ENCODE assay signal across 10 mouse cellular contexts in the genomic region with DNA sequence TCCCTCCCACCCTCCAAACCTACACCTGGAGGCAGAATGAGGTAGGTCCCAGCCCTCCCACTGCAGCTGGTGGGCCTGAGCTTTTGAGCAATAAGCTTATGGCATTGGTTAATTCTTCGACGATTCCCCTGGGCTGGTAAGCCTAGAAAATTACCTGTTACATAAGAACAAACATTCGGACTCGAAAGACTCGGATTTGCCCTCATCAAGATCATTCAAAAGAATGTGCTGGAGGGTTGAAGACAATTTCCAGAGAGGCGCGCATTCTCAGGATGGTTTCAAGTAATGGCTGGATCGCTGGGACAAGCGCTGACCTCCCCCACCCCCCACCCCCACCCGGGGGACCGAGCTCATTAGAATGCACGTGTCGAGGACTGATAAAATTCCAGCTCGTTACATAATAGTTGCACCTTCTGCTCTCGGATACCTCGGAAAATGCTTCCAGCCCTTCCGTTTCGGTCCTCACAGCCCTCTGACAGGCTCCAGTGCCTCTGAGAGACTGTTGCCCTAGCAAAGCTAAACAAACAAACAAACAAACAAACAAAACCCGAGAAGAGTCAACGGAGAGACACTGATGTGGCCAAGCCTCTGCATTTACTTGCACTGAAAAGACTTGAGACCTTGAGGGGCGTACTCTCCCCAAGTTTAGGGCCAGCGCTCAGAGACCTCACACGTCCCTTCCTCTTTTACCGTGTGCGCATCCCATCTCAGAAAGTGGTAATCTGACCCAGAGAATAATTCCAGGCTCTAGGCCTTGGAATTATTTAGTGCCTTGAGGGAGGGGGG.
DNase-seq lines count a peak whose midpoint lies in the region; ATAC-seq lines count a peak whose summit lies in the region.
"Had no signal": no experiment of that assay in that cellular context is flagged by ENCODE, and none has a peak within 500 bp of the region (broad histone marks: within the 10 kb centered on the region; RNA-seq: fewer than 3 reads in every experiment).

No protein-coding gene starts in this region.

- H3K4me3 ChIP-seq in lung, embryonic 16.5 days (ENCODE audit: low read length), result peak overlapping the region; percentile 23; the same call in 1 of the 2 replicates
- H3K4me3 ChIP-seq in liver, embryonic 15.5 days (replicated peaks), result no peak overlapping the region

- no peaks in the 10 kb centered on the region for H3K27me3 ChIP-seq in lung, embryonic 16.5 days (ENCODE audit: control insufficient read depth, insufficient read depth, low read depth, low read length)
- H3K27me3 ChIP-seq in liver, embryonic 15.5 days, result peaks cover 9% of the 10 kb centered on the region

- no peaks in the 10 kb centered on the region for H3K9me3 ChIP-seq in lung, embryonic 16.5 days (ENCODE audit: control insufficient read depth, low read length)
- no peaks in the 10 kb centered on the region for H3K9me3 ChIP-seq in liver, embryonic 15.5 days (replicated peaks)

- DNase-seq in lung, adult 18-20 months, result no peak
- peak; percentile 59 for DNase-seq in forelimb bud, embryonic 11.5 days (ENCODE audit: low read depth, low spot score)
- DNase-seq in yolk sac, embryonic 10.5 days (ENCODE audit: low spot score), result peak; percentile 27
- DNase-seq in urinary bladder, postnatal 4 days (ENCODE audit: low spot score in 2 of 2), result no peak
- DNase-seq in adipocyte (ENCODE audit: low spot score), result no peak
- DNase-seq: cerebellum, adult 18-20 months; kidney, adult 11 months had no signal

- H3K36me3 ChIP-seq in lung, embryonic 16.5 days (ENCODE audit: control insufficient read depth, insufficient read depth, low read length), result no peaks in the 10 kb centered on the region
- H3K36me3 ChIP-seq in liver, embryonic 15.5 days (replicated peaks), result no peaks in the 10 kb centered on the region

- H3K4me2 ChIP-seq in lung, embryonic 16.5 days (ENCODE audit: low read depth, low read length), result peak overlapping the region; percentile 49
- H3K4me2 ChIP-seq in liver, embryonic 15.5 days, result peak overlapping the region; percentile 23; the same call in 1 of the 2 replicates

- H3K27ac ChIP-seq in lung, embryonic 16.5 days (ENCODE audit: low read length), result no peak overlapping the region
- no peak overlapping the region for H3K27ac ChIP-seq in liver, embryonic 15.5 days (replicated peaks)

- 17% methylated on average over 25 of the region's 25 CpGs for WGBS in lung, embryonic 16.5 days
- WGBS in liver, embryonic 15.5 days (ENCODE audit: insufficient replicate concordance), result 6% methylated on average over 25 of the region's 25 CpGs

- peak overlapping the region; percentile 27; the same call in 1 of the 2 replicates for H3K9ac ChIP-seq in lung, embryonic 16.5 days (ENCODE audit: low read length)
- no peak overlapping the region for H3K9ac ChIP-seq in liver, embryonic 15.5 days

- peaks cover 5% of the 10 kb centered on the region; the same call in 1 of the 2 replicates for H3K4me1 ChIP-seq in lung, embryonic 16.5 days (replicated peaks; ENCODE audit: control insufficient read depth, insufficient read depth, low read length)
- no peaks in the 10 kb centered on the region for H3K4me1 ChIP-seq in liver, embryonic 15.5 days (replicated peaks)

- no peak for ATAC-seq in lung, embryonic 16.5 days (ENCODE audit: low read depth)
- ATAC-seq in liver, embryonic 15.5 days (ENCODE audit: insufficient read depth), result no peak
- ATAC-seq in cerebellum, adult (ENCODE audit: insufficient number of reproducible peaks, low FRiP score, low TSS enrichment), result no peak

Comparison
In these comparisons a context has a peak if more than half of its experiments do, and no peak if none do; other contexts are left out.
1. DNase-seq: peak in forelimb bud, embryonic 11.5 days (single experiment) and yolk sac, embryonic 10.5 days (single experiment); none in lung, adult 18-20 months (0 of 2), urinary bladder, postnatal 4 days (0 of 2) and adipocyte (single experiment).